Mouse (Mus musculus): ENCODE measurements around the gene Rara.

DNA sequence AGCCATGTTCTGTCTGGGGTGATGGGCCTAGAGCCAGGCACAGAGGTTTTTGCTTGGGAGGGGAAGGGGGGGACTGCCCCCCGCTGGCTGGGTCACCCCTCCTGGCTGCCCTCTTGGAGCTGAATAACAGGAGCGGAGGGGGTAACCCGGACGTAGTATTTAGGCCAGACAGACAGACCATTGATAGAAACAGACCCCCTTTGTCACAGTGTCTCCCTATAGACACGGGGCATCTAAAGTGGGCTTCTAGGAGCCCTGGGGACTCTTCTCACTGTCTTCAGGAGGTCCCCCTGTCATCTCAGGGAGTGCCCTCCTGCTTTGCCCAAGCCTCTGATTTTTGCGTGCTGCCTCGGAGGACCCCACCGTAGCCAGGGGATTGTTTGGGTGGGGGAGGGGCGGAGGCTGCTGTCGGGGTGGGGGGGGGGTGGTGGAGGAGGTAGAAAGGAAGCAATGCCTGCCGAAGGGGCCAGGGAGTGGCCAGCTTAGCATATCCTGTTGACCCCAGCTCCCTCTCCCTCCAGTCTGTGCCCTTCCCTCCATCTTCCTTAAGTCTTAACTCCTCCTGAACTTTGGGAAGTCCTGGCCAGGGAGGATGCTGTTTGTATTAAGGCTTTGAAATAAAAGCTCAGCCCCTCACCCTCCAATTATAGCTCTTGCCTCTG is 37.9 kb downstream of the Rara start:
- no peak for TF ChIP-seq POLR2A (IDR thresholded peaks at IDR 0.05; ENCODE audit: insufficient read length, low read depth)
- TF ChIP-seq TCF12 (IDR thresholded peaks at IDR 0.05; ENCODE audit: insufficient read depth, poor library complexity, severe bottlenecking), result no peak
- TF ChIP-seq USF1 (IDR thresholded peaks at IDR 0.05; ENCODE audit: low read depth), result no peak
- no peak for TF ChIP-seq TCF3 (IDR thresholded peaks at IDR 0.05; ENCODE audit: insufficient read length, low read depth)
- TF ChIP-seq MYOD1 (IDR thresholded peaks at IDR 0.05; ENCODE audit: control insufficient read depth in 1 of 3, insufficient read length in 2 of 3, low read depth in 2 of 3), result no peak
